Mouse (Mus musculus): ENCODE measurements around the gene Smarca2.

Smarca2 gene

DNA sequence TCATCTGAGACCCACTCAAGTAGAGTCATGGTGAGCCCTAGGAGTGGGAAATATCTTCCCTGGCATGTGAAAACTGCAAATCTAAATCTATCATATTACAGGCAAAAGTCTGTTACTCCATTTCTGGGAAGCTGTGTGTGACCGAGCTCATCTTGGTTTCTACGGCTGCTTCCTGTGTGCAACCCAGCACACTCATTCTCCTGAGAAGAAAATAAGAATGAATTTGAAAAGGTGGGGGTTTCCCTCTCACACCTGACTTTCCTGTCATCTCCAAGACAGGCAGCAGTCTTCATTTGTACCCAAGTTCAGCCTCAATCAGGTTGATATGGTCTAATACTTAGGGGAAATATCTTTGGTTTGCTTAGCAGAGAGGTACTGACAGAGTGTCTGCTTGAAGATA, 176.4 kb downstream of the Smarca2 start:
- DNase-seq (ENCODE audit: low read depth), result no peak

- DNase-seq (ENCODE audit: low read depth), result no peak
These were observed 183.6 kb downstream of the Smarca2 start for GRCm38 (mm10) chr19:26788446-26788845.

DNA sequence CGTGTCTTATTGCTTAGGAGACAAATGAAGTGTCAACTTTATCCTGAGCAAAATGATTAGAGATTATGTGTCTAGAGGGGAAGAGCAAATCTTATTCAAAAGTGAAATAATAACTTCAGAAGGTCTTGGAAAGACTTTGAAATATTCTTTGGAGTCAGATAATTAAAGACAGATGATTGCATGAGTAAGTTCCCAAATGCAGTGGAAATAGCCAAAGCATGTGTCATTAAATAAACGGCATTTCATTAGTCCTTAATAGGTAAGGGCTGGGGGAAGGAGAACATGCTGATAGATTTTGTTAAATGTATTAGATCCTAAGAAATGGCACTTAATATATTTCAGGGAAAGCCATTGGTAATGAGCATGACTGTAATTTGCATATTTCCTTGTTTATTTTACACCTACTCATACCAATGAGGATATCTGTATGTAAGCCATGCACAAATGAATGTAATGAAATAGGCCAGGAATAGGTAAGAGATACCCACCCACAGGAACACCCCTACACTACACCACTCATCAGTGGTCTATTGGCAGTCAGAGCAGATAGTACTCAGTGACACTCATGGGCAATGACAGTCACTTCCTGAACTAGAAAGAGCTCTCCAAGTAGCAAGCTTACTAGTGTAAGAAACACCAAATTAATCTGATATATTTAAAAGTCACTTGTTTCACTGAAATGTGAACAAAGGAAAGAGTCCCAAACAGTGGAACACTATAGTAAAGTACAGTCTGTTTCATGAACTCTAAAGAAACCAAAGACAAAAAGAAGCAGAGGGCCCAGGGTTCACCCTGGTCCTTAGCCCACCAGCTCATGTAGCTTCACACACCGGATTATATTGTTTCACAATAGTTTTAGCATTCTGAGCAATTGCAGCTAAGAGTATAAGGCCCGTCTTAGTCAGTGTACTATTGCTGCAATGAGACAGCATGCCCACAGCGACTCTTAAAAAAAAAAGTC, 185.8 kb downstream of the Smarca2 start:
- DNase-seq (ENCODE audit: low read depth), result no peak

DNA sequence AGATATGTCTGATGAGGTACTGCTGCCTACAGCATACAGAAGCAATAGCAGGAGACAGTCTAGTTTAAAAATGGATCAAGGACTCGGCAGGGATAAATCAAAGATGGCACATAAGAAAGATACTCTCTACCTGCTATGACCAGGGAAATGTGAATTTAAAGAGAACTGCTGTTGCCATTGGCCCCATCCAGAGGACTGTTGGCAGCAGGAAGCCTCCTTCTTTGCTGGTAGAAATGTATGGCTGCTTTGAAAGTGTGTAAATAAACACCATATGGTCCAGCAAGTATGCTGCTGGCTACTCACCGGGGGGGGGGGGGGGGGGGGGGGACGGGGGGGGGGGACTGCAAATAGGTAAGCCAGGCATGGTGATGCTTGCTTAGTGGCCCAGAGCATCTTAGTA, 189.5 kb downstream of the Smarca2 start:
- no peak for DNase-seq (ENCODE audit: low read depth)

DNA sequence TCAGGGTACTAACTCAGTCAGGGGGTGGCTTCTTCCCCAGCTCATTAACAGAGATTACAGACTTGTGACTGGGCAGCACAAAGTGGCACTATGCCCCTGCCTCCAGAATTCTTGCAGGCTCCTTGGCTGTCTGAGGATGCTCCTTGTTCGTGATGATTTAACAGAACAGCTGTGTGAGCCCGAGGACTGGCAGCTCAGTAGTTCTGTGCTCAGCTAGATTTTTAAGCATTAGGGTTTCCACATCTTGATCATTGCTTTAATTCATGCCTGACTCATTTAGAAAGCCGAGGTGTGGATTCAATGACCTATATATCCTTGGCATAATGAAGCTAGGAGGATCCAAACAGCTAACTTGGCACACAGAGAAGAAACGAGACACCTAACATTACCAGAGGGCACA, 191.2 kb downstream of the Smarca2 start:
- DNase-seq (ENCODE audit: low read depth), result no peak

DNA sequence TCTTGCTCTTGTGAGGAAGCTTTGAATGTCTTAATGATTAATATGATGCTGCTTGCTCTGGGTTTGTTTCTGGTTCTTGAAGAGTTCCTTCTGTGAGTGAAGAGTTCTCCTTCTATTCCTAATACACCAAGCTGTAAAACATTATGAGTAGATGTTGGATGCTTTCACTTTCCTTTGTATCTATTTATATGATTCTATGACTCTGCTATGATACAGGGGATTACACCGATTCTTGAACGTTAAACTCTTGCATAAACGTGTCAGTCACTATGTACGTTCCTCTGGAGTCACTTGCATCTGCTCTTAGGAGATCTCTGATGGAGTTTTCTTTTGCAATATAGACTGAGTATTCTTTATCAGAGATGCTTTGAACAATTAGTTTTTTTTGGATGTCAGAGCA, 199.6 kb downstream of the Smarca2 start:
- no peak for DNase-seq (ENCODE audit: low read depth)

GRCm38 (mm10) chr19:26814629-26815028, 209.8 kb downstream of the Smarca2 start:
- no peak for DNase-seq (ENCODE audit: low read depth)

GRCm38 (mm10) chr19:26817901-26818300, 213.1 kb downstream of the Smarca2 start:
- DNase-seq (ENCODE audit: low read depth), result no peak

All from naive thymus-derived CD4-positive, alpha-beta T cell, adult 2 months (primary cell).